ENCODE assay signal across 8 mouse cellular contexts in the genomic region with DNA sequence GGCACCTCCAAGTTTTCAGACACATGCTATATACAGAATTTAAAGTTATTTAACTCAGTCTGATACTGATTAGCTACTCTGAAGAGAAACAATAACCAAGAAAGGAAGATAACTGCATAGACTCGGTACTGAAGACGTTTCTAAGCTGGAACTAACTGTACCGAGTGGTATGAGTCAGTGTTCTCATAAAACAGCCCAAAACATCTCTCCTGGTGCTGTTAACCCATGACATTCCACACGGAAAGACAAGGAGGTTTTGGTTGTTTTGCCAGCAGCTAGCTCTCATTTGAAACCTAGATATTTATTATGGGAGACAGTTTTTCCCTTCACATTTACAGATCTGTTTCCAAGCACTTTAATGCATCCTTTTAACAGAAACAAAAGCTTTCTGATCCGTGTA. TPM values are rescaled to one million over a fixed set of nuclear protein-coding genes. Genes with fewer than 3 reads are reported as not detected.
A peak's percentile ranks its signal among the peaks of the same experiment; 100 is the strongest.
DNase-seq lines count a peak whose midpoint lies in the region; ATAC-seq lines count a peak whose summit lies in the region.

No protein-coding gene starts in this region.

- no peaks in the 10 kb centered on the region for H3K27me3 ChIP-seq in kidney, embryonic 16.5 days (ENCODE audit: insufficient read depth, low read length)
- H3K27me3 ChIP-seq in hindbrain, embryonic 12.5 days = no peaks in the 10 kb centered on the region
- no peaks in the 10 kb centered on the region for H3K27me3 ChIP-seq in midbrain, embryonic 12.5 days

- H3K36me3 ChIP-seq in kidney, embryonic 16.5 days (ENCODE audit: insufficient read depth, low read length) = 0 out of 2 replicates have a peak, but pooled peaks cover 2% of the 10 kb centered on the region
- no peaks in the 10 kb centered on the region for H3K36me3 ChIP-seq in hindbrain, embryonic 12.5 days
- H3K36me3 ChIP-seq in midbrain, embryonic 12.5 days = no peaks in the 10 kb centered on the region

- peak overlapping the region; percentile 91; the same call in 1 of the 2 replicates for H3K27ac ChIP-seq in kidney, embryonic 16.5 days (ENCODE audit: low read length)
- no peak overlapping the region for H3K27ac ChIP-seq in hindbrain, embryonic 12.5 days
- no peak overlapping the region for H3K27ac ChIP-seq in midbrain, embryonic 12.5 days (replicated peaks)

- peak overlapping the region; percentile 90 for H3K9ac ChIP-seq in kidney, embryonic 16.5 days (replicated peaks; ENCODE audit: low read length)
- peak overlapping the region; percentile 82 for H3K9ac ChIP-seq in hindbrain, embryonic 12.5 days
- peak overlapping the region; percentile 87 for H3K9ac ChIP-seq in midbrain, embryonic 12.5 days (replicated peaks)

- H3K9me3 ChIP-seq in kidney, embryonic 16.5 days (ENCODE audit: low read length) = no peaks in the 10 kb centered on the region
- no peaks in the 10 kb centered on the region for H3K9me3 ChIP-seq in hindbrain, embryonic 12.5 days (replicated peaks)
- H3K9me3 ChIP-seq in midbrain, embryonic 12.5 days = no peaks in the 10 kb centered on the region

- H3K4me1 ChIP-seq in kidney, embryonic 16.5 days (ENCODE audit: insufficient read depth, low read length) = peaks cover 35% of the 10 kb centered on the region
- peaks cover 39% of the 10 kb centered on the region for H3K4me1 ChIP-seq in hindbrain, embryonic 12.5 days
- H3K4me1 ChIP-seq in midbrain, embryonic 12.5 days = peaks cover 33% of the 10 kb centered on the region

- no peak for DNase-seq in kidney, adult 18-20 months
- DNase-seq in brain, adult 2 months (ENCODE audit: low read depth, low spot score) = peak; percentile 58
- no peak for DNase-seq in thymus, postnatal 25 days
- DNase-seq in gastrocnemius, postnatal 36 days = no peak
- DNase-seq in embryo, embryonic 9.5 days (ENCODE audit: extremely low spot score) = no peak

- ATAC-seq in kidney, embryonic 16.5 days (ENCODE audit: low FRiP score, low TSS enrichment) = no peak
- no peak for ATAC-seq in hindbrain, embryonic 12.5 days (ENCODE audit: low FRiP score)
- ATAC-seq in midbrain, embryonic 12.5 days (ENCODE audit: low FRiP score, low read depth) = no peak

- 3% methylated on average over 5 of the region's 5 CpGs for WGBS in kidney, embryonic 16.5 days
- 19% methylated on average over 5 of the region's 5 CpGs for WGBS in hindbrain, embryonic 12.5 days
- WGBS in midbrain, embryonic 12.5 days = 19% methylated on average over 5 of the region's 5 CpGs

- intact Hi-C loops in gastrocnemius, postnatal 36 days (cut with DNase I) = no loop called here

- H3K4me3 ChIP-seq in kidney, embryonic 16.5 days (ENCODE audit: low read length) = peak overlapping the region; percentile 74
- peak overlapping the region; percentile 74 for H3K4me3 ChIP-seq in hindbrain, embryonic 12.5 days
- peak overlapping the region; percentile 77 for H3K4me3 ChIP-seq in midbrain, embryonic 12.5 days

- peak overlapping the region; percentile 74 for H3K4me2 ChIP-seq in kidney, embryonic 16.5 days (replicated peaks; ENCODE audit: low read depth, low read length)
- H3K4me2 ChIP-seq in hindbrain, embryonic 12.5 days (replicated peaks) = peak overlapping the region; percentile 70
- peak overlapping the region; percentile 60 for H3K4me2 ChIP-seq in midbrain, embryonic 12.5 days (replicated peaks)

RNA-seq across cellular contexts. Expression of gene Snx1, which starts 2.7 kb away (rescaled TPM):
- 150 and 152 TPM in 2 replicates for polyA plus RNA-seq in kidney, embryonic 16.5 days (2015; fragmentation: Nextera tagmentation; extraction: Ambion mirVana)
- polyA plus RNA-seq in hindbrain, embryonic 12.5 days (2016; fragmentation: Nextera tagmentation; extraction: Ambion mirVana) = 130 and 139 TPM in 2 replicates
- 135 and 136 TPM in 2 replicates for polyA plus RNA-seq in midbrain, embryonic 12.5 days (2016; fragmentation: Nextera tagmentation; extraction: Ambion mirVana)
- total RNA-seq in gastrocnemius, postnatal 36 days (2021) = 10 to 100 TPM; 12.6 to 12.7 TPM

RNA-seq across cellular contexts. Expression of gene Ciao2a, which starts 2.8 kb away (rescaled TPM):
- polyA plus RNA-seq in kidney, embryonic 16.5 days (2015; fragmentation: Nextera tagmentation; extraction: Ambion mirVana) = 153 and 155 TPM in 2 replicates
- polyA plus RNA-seq in hindbrain, embryonic 12.5 days (2016; fragmentation: Nextera tagmentation; extraction: Ambion mirVana) = 123 and 126 TPM in 2 replicates
- polyA plus RNA-seq in midbrain, embryonic 12.5 days (2016; fragmentation: Nextera tagmentation; extraction: Ambion mirVana) = 126 and 133 TPM in 2 replicates
- 10 to 100 TPM; 39.9 to 43.3 TPM for total RNA-seq in gastrocnemius, postnatal 36 days (2021)

RNA-seq across cellular contexts. Expression of gene Dapk2, which starts 34.4 kb away (rescaled TPM):
- 4.7 and 4.9 TPM in 2 replicates for polyA plus RNA-seq in kidney, embryonic 16.5 days (2015; fragmentation: Nextera tagmentation; extraction: Ambion mirVana)
- 3.7 and 3.8 TPM in 2 replicates for polyA plus RNA-seq in hindbrain, embryonic 12.5 days (2016; fragmentation: Nextera tagmentation; extraction: Ambion mirVana)
- 3.7 and 4.3 TPM in 2 replicates for polyA plus RNA-seq in midbrain, embryonic 12.5 days (2016; fragmentation: Nextera tagmentation; extraction: Ambion mirVana)
- 10 to 100 TPM; 21.6 to 24.0 TPM for total RNA-seq in gastrocnemius, postnatal 36 days (2021)

RNA-seq across cellular contexts. Expression of gene Snx22, which starts 54.1 kb away (rescaled TPM):
- polyA plus RNA-seq in kidney, embryonic 16.5 days (2015; fragmentation: Nextera tagmentation; extraction: Ambion mirVana) = 1.4 and 1.7 TPM in 2 replicates
- polyA plus RNA-seq in hindbrain, embryonic 12.5 days (2016; fragmentation: Nextera tagmentation; extraction: Ambion mirVana) = 6.6 and 8.7 TPM in 2 replicates
- polyA plus RNA-seq in midbrain, embryonic 12.5 days (2016; fragmentation: Nextera tagmentation; extraction: Ambion mirVana) = 3.5 and 5.2 TPM in 2 replicates
- under 1 TPM; 0.13 to 0.15 TPM for total RNA-seq in gastrocnemius, postnatal 36 days (2021)
